Mouse (Mus musculus) limb, embryonic 14.5 days (tissue): ENCODE data around the gene Slc4a8. TPM values are rescaled to one million over a fixed set of nuclear protein-coding genes. Genes with fewer than 3 reads are reported as not detected.

Source experiments
- ATAC-seq: fragments of 200-750 bp; cut with Nextera tagmentation; 2 replicates; pipeline ENCODE4 v1.8.0; 2017; ENCODE audit warnings: low read depth, moderate number of reproducible peaks, moderate TSS enrichment; ENCODE audit not compliant: low FRiP score
- DNase-seq: peaks from one replicate; pipeline ENCODE4 v3.0.0-alpha.2; 2015; ENCODE audit warnings: low spot score
- H3K27ac ChIP-seq: fragments of 300-500 bp; sonication (generic); replicated peaks from 2 replicates; pipeline ENCODE4 v1.5.1; 2014; ENCODE audit warnings: low read depth, mild to moderate bottlenecking, low read length, moderate library complexity, mixed read lengths
- H3K27me3 ChIP-seq: fragments of 300-500 bp; sonication (generic); 2 replicates; pipeline ENCODE4 v1.6.1; 2014; ENCODE audit warnings: low read length, mixed read lengths; ENCODE audit not compliant: control insufficient read depth, insufficient read depth
- H3K36me3 ChIP-seq: fragments of 300-500 bp; sonication (generic); 2 replicates; pipeline ENCODE4 v1.6.1; 2014; ENCODE audit warnings: mild to moderate bottlenecking, low read length, moderate library complexity, mixed read lengths; ENCODE audit not compliant: control insufficient read depth, insufficient read depth
- H3K4me1 ChIP-seq: fragments of 300-500 bp; sonication (generic); 2 replicates; pipeline ENCODE4 v1.6.1; 2014; ENCODE audit warnings: antibody characterized with exemption, low read length, mixed read lengths; ENCODE audit not compliant: control insufficient read depth, insufficient read depth
- H3K4me2 ChIP-seq: fragments of 300-500 bp; sonication (generic); replicated peaks from 2 replicates; pipeline ENCODE4 v1.6.1; 2014; ENCODE audit warnings: low read depth, mild to moderate bottlenecking, low read length, moderate library complexity; ENCODE audit not compliant: severe bottlenecking
- H3K4me3 ChIP-seq: fragments of 300-500 bp; sonication (generic); replicated peaks from 2 replicates; pipeline ENCODE4 v1.5.1; 2014; ENCODE audit warnings: low read length
- H3K9ac ChIP-seq: fragments of 300-500 bp; sonication (generic); 2 replicates; pipeline ENCODE4 v1.6.1; 2014; ENCODE audit warnings: mild to moderate bottlenecking, low read depth, low read length, moderate library complexity; ENCODE audit not compliant: severe bottlenecking
- H3K9me3 ChIP-seq: fragments of 300-500 bp; sonication (generic); 2 replicates; pipeline ENCODE4 v1.6.1; 2016; ENCODE audit warnings: low read length; ENCODE audit not compliant: control insufficient read depth
- POLR2A ChIP-seq: fragments of 200-500 bp; IDR thresholded peaks from 2 replicates; pipeline ENCODE4 v1.8.0; 2012; ENCODE audit warnings: inconsistent platforms, mild to moderate bottlenecking, moderate library complexity, borderline replicate concordance; ENCODE audit not compliant: insufficient read depth, insufficient read length; ENCODE audit errors: extremely low read depth
- WGBS: fragments of 180-500 bp; shearing (Covaris S2); extraction: QIAGEN DNeasy Blood & Tissue Kit; methylation state at CpG from one replicate; pipeline ENCODE4 v1.1.7; 2014; 5-methylcytosine and 5-hydroxymethylcytosine counted together
- polyA plus RNA-seq, 2 experiments: library from polyadenylated mRNA; depleted of rRNA in 1 of 2; stranded (reverse) in 1 of 2; unstranded in 1 of 2; fragments of >200 nt; fragmentation: Nextera tagmentation in 1 of 2; extraction: Ambion mirVana in 1 of 2; gene quantifications; 2 replicates each; pipeline versions ENCODE4 v1.2.1 to v1.2.3; 2012 to 2014

Slc4a8 gene
- polyA plus RNA-seq, 2 experiments, result 2.9 to 3.8 TPM

GRCm38 (mm10) chr15:100777020-100778016 lies 15.8 kb downstream of the Slc4a8 start:
- H3K27me3 ChIP-seq, result no peaks in the 10 kb centered on the region
- H3K9ac ChIP-seq, result no peak overlapping the region
- 41% methylated on average over 32 of the region's 32 CpGs for WGBS
- H3K36me3 ChIP-seq, result no peaks in the 10 kb centered on the region
- H3K27ac ChIP-seq, result no peak overlapping the region
- no peak overlapping the region for H3K4me3 ChIP-seq
- peaks cover 25% of the 10 kb centered on the region for H3K4me1 ChIP-seq
- TF ChIP-seq POLR2A, result no peak
- peak; percentile 59; the same call in 1 of the 2 replicates for ATAC-seq
- H3K4me2 ChIP-seq, result no peak overlapping the region
- DNase-seq, result peak; percentile 61
- no peaks in the 10 kb centered on the region for H3K9me3 ChIP-seq

DNA sequence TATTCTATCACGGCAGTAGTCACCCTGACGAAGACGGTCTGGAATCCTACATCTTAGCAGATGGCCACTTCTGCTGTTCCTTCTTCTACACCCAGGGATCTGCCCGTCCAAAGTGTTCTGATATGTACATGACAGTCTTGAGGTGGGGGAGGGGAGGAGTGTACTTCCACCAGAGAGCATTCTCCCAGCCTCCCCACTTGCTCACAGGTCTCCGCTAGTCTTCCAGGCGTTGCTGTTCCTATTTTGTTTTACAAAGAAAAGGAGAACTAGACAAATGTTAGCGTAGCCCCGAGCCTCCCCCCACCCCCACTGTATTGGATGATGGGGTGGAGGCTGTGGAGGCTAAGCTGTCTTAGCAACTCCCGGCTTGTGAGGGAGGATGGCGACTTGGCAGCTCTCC lies 18.3 kb downstream of the Slc4a8 start:
- DNase-seq (peak; percentile 8), ATAC-seq (no peak)
- no peak overlapping the region for H3K4me2 ChIP-seq
- peaks cover 20% of the 10 kb centered on the region for H3K4me1 ChIP-seq
- no peak overlapping the region for H3K9ac ChIP-seq
- H3K9me3 ChIP-seq, result no peaks in the 10 kb centered on the region
- H3K27ac ChIP-seq, result no peak overlapping the region
- no peak overlapping the region for H3K4me3 ChIP-seq
- H3K27me3 ChIP-seq, result no peaks in the 10 kb centered on the region
- TF ChIP-seq POLR2A, result no peak
- WGBS, result 64% methylated on average over 10 of the region's 10 CpGs
- H3K36me3 ChIP-seq, result no peaks in the 10 kb centered on the region

DNA sequence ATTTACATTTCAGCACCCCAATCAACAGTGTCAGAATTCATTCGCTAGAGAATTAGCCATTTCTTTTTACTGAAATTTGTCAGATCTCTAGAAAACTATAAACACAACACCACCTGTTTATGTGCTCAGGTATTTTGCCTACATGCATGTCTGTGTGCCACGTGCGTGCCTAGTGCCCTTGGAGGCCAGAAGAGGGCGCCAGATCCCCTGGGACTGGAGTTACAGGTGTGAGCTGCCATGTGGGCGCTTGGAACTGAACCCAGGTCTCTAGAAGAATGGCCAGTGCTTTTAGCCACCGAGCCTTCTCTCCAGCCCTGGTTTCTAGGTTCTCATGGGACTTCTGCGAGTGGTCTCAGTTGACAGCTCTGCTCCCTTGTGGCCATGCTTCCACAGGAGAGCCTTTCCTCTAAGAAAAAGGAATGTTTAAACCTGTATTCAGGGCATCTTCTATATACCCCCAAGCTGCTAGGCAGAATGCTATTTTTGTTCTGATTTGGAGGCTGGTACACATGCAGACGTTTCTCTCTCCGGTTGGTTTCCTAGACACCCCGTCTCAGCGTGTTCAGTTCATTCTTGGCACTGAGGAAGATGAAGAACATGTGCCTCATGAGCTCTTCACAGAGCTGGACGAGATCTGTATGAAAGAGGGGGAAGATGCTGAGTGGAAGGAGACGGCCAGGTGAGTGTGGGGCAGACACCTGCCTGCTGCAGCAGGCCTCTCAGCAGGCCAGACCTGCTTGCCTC lies 21.9 kb downstream of the Slc4a8 start:
- DNase-seq (no peak), ATAC-seq (no peak)
- WGBS, result 92% methylated on average over 13 of the region's 13 CpGs
- Histone ChIP-seq H3K27ac (no peak overlapping the region), H3K36me3 (no peaks in the 10 kb centered on the region), H3K9me3 (no peaks in the 10 kb centered on the region), H3K9ac (no peak overlapping the region), H3K27me3 (no peaks in the 10 kb centered on the region), H3K4me3 (no peak overlapping the region), H3K4me2 (no peak overlapping the region), H3K4me1 (no peaks in the 10 kb centered on the region)
- no peak for TF ChIP-seq POLR2A

GRCm38 (mm10) chr15:100790219-100790618 lies 28.7 kb downstream of the Slc4a8 start:
- H3K27me3 ChIP-seq, result no peaks in the 10 kb centered on the region

GRCm38 (mm10) chr15:100792324-100792723 lies 30.8 kb downstream of the Slc4a8 start:
- TF ChIP-seq POLR2A, result no peak
- no peak overlapping the region for H3K27ac ChIP-seq
- H3K9me3 ChIP-seq, result no peaks in the 10 kb centered on the region
- no peak overlapping the region for H3K9ac ChIP-seq
- ATAC-seq (no peak), DNase-seq (no peak)
- H3K36me3 ChIP-seq, result peaks cover 2% of the 10 kb centered on the region; the same call in 1 of the 2 replicates
- H3K4me2 ChIP-seq, result no peak overlapping the region
- no peaks in the 10 kb centered on the region for H3K27me3 ChIP-seq
- H3K4me1 ChIP-seq, result no peaks in the 10 kb centered on the region
- 64% methylated on average over 2 of the region's 2 CpGs for WGBS
- no peak overlapping the region for H3K4me3 ChIP-seq

More at GRCm38 (mm10) chr15:100790219-100790618, 28.7 kb downstream of the Slc4a8 start:
- H3K4me1 ChIP-seq, result no peaks in the 10 kb centered on the region
- peaks cover 2% of the 10 kb centered on the region; the same call in 1 of the 2 replicates for H3K36me3 ChIP-seq
- H3K4me3 ChIP-seq, result no peak overlapping the region
- H3K9ac ChIP-seq, result no peak overlapping the region
- no peak overlapping the region for H3K4me2 ChIP-seq
- no peak overlapping the region for H3K27ac ChIP-seq
- ATAC-seq (no peak), DNase-seq (no peak)
- no peak for TF ChIP-seq POLR2A
- 86% methylated on average over 6 of the region's 6 CpGs for WGBS
- no peaks in the 10 kb centered on the region for H3K9me3 ChIP-seq
